Mouse (Mus musculus): Measurements from ENCODE around the gene Fndc8. TPM values are rescaled to one million over a fixed set of nuclear protein-coding genes. Genes with fewer than 3 reads are reported as not detected.

The Fndc8 gene
- not detected for polyA plus RNA-seq (2015; fragmentation: Illumina TruSeq; extraction: RNeasy Lipid Tissue Mini Kit (QIAGEN cat#74804); ENCODE audit: insufficient read depth, low replicate concordance)

GRCm38 (mm10) chr11:82891936-82892335 lies at the start of gene Fndc8:
Gene Fndc8 (plus strand): TSS chr11:82892124.

GRCm38 (mm10) chr11:82871031-82871446 lies 20.9 kb upstream of the Fndc8 start, which contains the start of gene Rffl:
Gene Rffl (minus strand): TSS chr11:82871210.

GRCm38 (mm10) chr11:82890342-82890762 lies 1.6 kb upstream of the Fndc8 start, which contains the start of gene Rad51d:
Gene Rad51d (minus strand): TSS chr11:82890614.

GRCm38 (mm10) chr11:82907651-82908607 lies 16.0 kb downstream of the Fndc8 start, which contains the start of gene Nle1:
Gene Nle1 (minus strand): TSS chr11:82908411.

GRCm38 (mm10) chr11:82910250-82910649 lies 18.3 kb downstream of the Fndc8 start, which contains the start of gene Unc45b:
Gene Unc45b (plus strand): TSS chr11:82910550.

Other genes starting within 250 kb of the Fndc8 start
- gene Cct6b, start 127.8 kb upstream of the Fndc8 start, polyA plus RNA-seq (2015; fragmentation: Illumina TruSeq; extraction: RNeasy Lipid Tissue Mini Kit (QIAGEN cat#74804); ENCODE audit: insufficient read depth, low replicate concordance): 0.64 TPM
- 28.1 TPM for gene Zfp830, start 127.8 kb upstream of the Fndc8 start, polyA plus RNA-seq (2015; fragmentation: Illumina TruSeq; extraction: RNeasy Lipid Tissue Mini Kit (QIAGEN cat#74804); ENCODE audit: insufficient read depth, low replicate concordance)
- 21.9 TPM for gene Lig3, start 111.0 kb upstream of the Fndc8 start, polyA plus RNA-seq (2015; fragmentation: Illumina TruSeq; extraction: RNeasy Lipid Tissue Mini Kit (QIAGEN cat#74804); ENCODE audit: insufficient read depth, low replicate concordance)
- gene Rffl, start 20.9 kb upstream of the Fndc8 start, polyA plus RNA-seq (2015; fragmentation: Illumina TruSeq; extraction: RNeasy Lipid Tissue Mini Kit (QIAGEN cat#74804); ENCODE audit: insufficient read depth, low replicate concordance): 22.0 TPM
- 14.4 TPM for gene Rad51d, start 1.5 kb upstream of the Fndc8 start, polyA plus RNA-seq (2015; fragmentation: Illumina TruSeq; extraction: RNeasy Lipid Tissue Mini Kit (QIAGEN cat#74804); ENCODE audit: insufficient read depth, low replicate concordance)
- 25.6 TPM for gene Nle1, start 16.3 kb downstream of the Fndc8 start, polyA plus RNA-seq (2015; fragmentation: Illumina TruSeq; extraction: RNeasy Lipid Tissue Mini Kit (QIAGEN cat#74804); ENCODE audit: insufficient read depth, low replicate concordance)
- 0.65 TPM for gene Unc45b, start 18.4 kb downstream of the Fndc8 start, polyA plus RNA-seq (2015; fragmentation: Illumina TruSeq; extraction: RNeasy Lipid Tissue Mini Kit (QIAGEN cat#74804); ENCODE audit: insufficient read depth, low replicate concordance)
- 69.7 TPM for gene Slfn5, start 59.2 kb downstream of the Fndc8 start, polyA plus RNA-seq (2015; fragmentation: Illumina TruSeq; extraction: RNeasy Lipid Tissue Mini Kit (QIAGEN cat#74804); ENCODE audit: insufficient read depth, low replicate concordance)
- 7.9 TPM for gene Slfn9, start 99.7 kb downstream of the Fndc8 start, polyA plus RNA-seq (2015; fragmentation: Illumina TruSeq; extraction: RNeasy Lipid Tissue Mini Kit (QIAGEN cat#74804); ENCODE audit: insufficient read depth, low replicate concordance)
- 77.5 TPM for gene Slfn8, start 128.7 kb downstream of the Fndc8 start, polyA plus RNA-seq (2015; fragmentation: Illumina TruSeq; extraction: RNeasy Lipid Tissue Mini Kit (QIAGEN cat#74804); ENCODE audit: insufficient read depth, low replicate concordance)
- gene Slfn2, start 173.0 kb downstream of the Fndc8 start, polyA plus RNA-seq (2015; fragmentation: Illumina TruSeq; extraction: RNeasy Lipid Tissue Mini Kit (QIAGEN cat#74804); ENCODE audit: insufficient read depth, low replicate concordance): 306 TPM
- 71.6 TPM for gene Slfn1, start 224.7 kb downstream of the Fndc8 start, polyA plus RNA-seq (2015; fragmentation: Illumina TruSeq; extraction: RNeasy Lipid Tissue Mini Kit (QIAGEN cat#74804); ENCODE audit: insufficient read depth, low replicate concordance)

Data from spleen, adult 10 weeks (tissue).